Mouse (Mus musculus): ENCODE data around the gene Ccnj. TPM values are rescaled to one million over a fixed set of nuclear protein-coding genes. Genes with fewer than 3 reads are reported as not detected.

Ccnj gene
- 6.7 and 13.4 TPM in 2 replicates for polyA plus RNA-seq (2014; fragmentation: Nextera tagmentation; extraction: Ambion mirVana)

DNA sequence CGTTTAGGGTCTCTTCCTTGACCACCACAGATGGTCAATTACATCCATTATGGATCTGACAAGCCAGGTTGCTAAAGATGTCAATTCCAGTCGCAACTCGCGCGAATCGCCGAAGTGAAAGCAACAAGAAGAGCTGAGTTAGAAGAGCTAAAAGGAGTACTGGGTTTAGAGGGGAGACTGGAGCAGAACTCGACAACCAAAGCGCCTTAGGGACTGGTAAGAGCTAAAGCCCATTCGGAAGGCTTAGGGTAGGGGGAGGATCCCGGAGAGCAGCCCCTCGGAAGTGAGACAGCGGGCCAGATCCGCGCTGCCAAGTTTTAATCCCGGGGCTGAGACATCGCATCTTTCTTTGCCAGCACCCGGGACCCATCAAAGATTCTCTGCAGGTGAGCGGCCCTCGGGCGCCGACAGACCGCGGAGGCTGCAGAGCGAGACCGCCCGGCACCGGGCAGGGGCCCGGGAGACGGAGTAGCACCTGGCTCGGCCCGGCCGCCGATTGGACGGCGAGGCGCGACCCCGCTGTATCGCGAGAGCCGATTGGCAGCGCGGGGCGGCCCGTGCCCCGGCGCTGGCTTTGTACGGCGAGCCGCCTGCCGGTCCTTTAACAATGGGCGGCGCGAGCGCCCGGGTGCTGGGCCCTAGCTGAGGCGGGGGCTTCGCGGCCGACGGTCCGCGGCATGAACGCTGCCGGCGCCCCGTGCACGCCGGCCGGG, at the start of gene Ccnj:
Ccnj (plus strand) TSS at position 577 of the 713 bp plus-strand sequence.
- Histone ChIP-seq H3K27me3 (ENCODE audit: control insufficient read depth, insufficient read depth, low read length) (no peaks in the 10 kb centered on the region), H3K36me3 (ENCODE audit: control insufficient read depth, insufficient read depth, low read length) (no peaks in the 10 kb centered on the region), H3K27ac (ENCODE audit: low read depth, low read length) (peak within 1 kb of the TSS; percentile 90), H3K4me3 (ENCODE audit: low read length) (peak within 1 kb of the TSS; percentile 90), H3K4me1 (ENCODE audit: control insufficient read depth, insufficient read depth, low read length) (peaks cover 15% of the 10 kb centered on the region), H3K9me3 (ENCODE audit: control insufficient read depth, low read length) (no peaks in the 10 kb centered on the region), H3K9ac (ENCODE audit: low read depth, low read length) (peak within 1 kb of the TSS; percentile 99), H3K4me2 (replicated peaks; ENCODE audit: low read depth, low read length) (peak within 1 kb of the TSS; percentile 76)
- peak; percentile 99 for ATAC-seq (ENCODE audit: low FRiP score, low TSS enrichment)
- under 1% methylated on average over 63 of the region's 71 CpGs for WGBS

DNA sequence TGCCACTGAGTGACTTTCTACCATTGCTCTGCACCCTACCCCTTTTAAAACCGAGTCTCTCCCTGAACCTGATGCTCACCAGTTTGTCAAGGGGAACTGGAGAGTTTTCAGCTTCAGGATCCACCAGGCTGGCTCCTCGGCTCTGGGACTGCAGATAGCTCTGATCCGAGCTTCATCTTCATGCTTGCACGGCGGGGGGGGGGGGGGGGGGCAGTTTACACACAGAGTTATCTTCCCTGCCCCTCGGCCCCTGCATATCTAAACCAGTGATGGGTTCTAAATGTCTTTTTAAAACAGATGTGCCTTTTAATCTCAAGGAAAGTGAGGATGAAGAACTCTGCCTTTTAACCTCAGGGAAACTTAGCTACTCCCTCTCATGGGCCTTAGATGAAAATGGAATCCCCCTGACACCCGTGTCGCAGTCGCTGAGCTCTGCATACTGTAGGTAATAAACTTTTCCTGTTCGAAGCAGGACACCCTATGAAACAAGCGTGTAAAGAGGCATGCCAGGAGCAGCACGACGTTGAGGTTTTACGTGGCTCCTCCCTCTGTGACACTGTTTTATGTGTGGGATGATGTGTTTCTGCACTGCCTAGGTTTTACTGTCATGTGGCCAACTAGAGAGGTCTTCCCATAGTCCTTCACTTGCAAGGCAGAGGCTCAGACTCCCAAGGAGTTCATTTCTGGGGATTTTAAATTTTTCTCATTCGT, 42.9 kb upstream of the Ccnj start:
- no peak overlapping the region for H3K27ac ChIP-seq (ENCODE audit: low read depth, low read length)
- no peaks in the 10 kb centered on the region for H3K4me1 ChIP-seq (ENCODE audit: control insufficient read depth, insufficient read depth, low read length)
- no peak overlapping the region for H3K4me3 ChIP-seq (ENCODE audit: low read length)
- ATAC-seq (ENCODE audit: low FRiP score, low TSS enrichment), result no peak
- no peaks in the 10 kb centered on the region for H3K27me3 ChIP-seq (ENCODE audit: control insufficient read depth, insufficient read depth, low read length)
- H3K9ac ChIP-seq (ENCODE audit: low read depth, low read length), result no peak overlapping the region
- WGBS, result 68% methylated on average over 15 of the region's 15 CpGs
- H3K36me3 ChIP-seq (ENCODE audit: control insufficient read depth, insufficient read depth, low read length), result no peaks in the 10 kb centered on the region
- H3K9me3 ChIP-seq (ENCODE audit: control insufficient read depth, low read length), result no peaks in the 10 kb centered on the region
- no peak overlapping the region for H3K4me2 ChIP-seq (replicated peaks; ENCODE audit: low read depth, low read length)

DNA sequence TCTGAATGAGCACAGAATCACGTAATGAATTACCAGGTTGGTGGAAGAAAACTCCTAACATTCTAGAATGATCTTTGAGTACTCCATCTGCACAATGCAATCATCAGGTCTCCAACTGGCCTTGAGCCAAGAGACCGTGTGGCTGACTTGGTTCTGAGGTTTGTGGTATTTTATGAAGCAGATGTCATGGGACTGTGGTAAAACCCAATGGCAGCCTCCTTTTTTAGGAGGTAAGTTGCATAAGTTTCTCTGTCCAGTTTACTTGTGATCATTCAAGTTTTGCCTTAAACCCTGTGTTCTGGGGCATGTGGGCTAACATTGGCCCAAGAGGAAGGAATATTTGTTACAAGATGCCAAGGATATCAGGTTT, 42.4 kb upstream of the Ccnj start:
- no peaks in the 10 kb centered on the region for H3K27me3 ChIP-seq (ENCODE audit: control insufficient read depth, insufficient read depth, low read length)
- no peak overlapping the region for H3K27ac ChIP-seq (ENCODE audit: low read depth, low read length)
- H3K4me2 ChIP-seq (replicated peaks; ENCODE audit: low read depth, low read length), result no peak overlapping the region
- no peak overlapping the region for H3K4me3 ChIP-seq (ENCODE audit: low read length)
- no peak overlapping the region for H3K9ac ChIP-seq (ENCODE audit: low read depth, low read length)
- 75% methylated on average over 2 of the region's 2 CpGs for WGBS
- no peaks in the 10 kb centered on the region for H3K36me3 ChIP-seq (ENCODE audit: control insufficient read depth, insufficient read depth, low read length)
- no peaks in the 10 kb centered on the region for H3K4me1 ChIP-seq (ENCODE audit: control insufficient read depth, insufficient read depth, low read length)
- H3K9me3 ChIP-seq (ENCODE audit: control insufficient read depth, low read length), result no peaks in the 10 kb centered on the region
- ATAC-seq (ENCODE audit: low FRiP score, low TSS enrichment), result no peak

DNA sequence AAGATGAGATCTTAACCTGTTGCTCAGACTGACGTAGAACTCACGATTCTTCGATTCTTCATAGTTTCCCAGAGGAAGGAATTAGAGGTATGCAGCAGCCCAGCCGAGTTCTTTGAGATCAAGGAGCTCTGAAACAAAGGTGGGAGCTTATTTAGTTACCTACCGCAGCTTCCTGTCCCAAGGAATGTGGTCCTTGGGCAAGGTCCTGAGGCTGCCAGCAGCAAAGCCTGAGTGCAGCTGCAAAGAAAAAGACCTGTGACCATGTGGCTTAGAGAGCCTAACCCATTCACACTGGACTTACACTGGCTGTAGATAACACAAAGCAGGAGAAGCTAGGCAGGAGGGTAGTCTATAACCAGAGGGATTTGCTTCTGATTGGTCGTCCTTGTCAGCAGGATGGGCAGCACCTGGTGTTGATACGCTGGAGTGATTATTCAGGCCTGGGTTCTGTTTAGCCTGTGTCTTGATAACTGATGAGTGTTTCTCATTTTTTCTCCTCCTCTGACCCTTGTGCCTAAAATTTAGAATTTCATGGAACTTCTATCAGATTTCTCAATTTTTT, 25.8 kb upstream of the Ccnj start:
- H3K4me2 ChIP-seq (replicated peaks; ENCODE audit: low read depth, low read length), result no peak overlapping the region
- no peak for ATAC-seq (ENCODE audit: low FRiP score, low TSS enrichment)
- no peak overlapping the region for H3K27ac ChIP-seq (ENCODE audit: low read depth, low read length)
- H3K9me3 ChIP-seq (ENCODE audit: control insufficient read depth, low read length), result no peaks in the 10 kb centered on the region
- no peaks in the 10 kb centered on the region for H3K4me1 ChIP-seq (ENCODE audit: control insufficient read depth, insufficient read depth, low read length)
- H3K27me3 ChIP-seq (ENCODE audit: control insufficient read depth, insufficient read depth, low read length), result 0 out of 2 replicates have a peak, but pooled peaks cover 3% of the 10 kb centered on the region
- H3K36me3 ChIP-seq (ENCODE audit: control insufficient read depth, insufficient read depth, low read length), result no peaks in the 10 kb centered on the region
- H3K9ac ChIP-seq (ENCODE audit: low read depth, low read length), result no peak overlapping the region
- WGBS, result 36% methylated on average over 7 of the region's 7 CpGs
- H3K4me3 ChIP-seq (ENCODE audit: low read length), result no peak overlapping the region

DNA sequence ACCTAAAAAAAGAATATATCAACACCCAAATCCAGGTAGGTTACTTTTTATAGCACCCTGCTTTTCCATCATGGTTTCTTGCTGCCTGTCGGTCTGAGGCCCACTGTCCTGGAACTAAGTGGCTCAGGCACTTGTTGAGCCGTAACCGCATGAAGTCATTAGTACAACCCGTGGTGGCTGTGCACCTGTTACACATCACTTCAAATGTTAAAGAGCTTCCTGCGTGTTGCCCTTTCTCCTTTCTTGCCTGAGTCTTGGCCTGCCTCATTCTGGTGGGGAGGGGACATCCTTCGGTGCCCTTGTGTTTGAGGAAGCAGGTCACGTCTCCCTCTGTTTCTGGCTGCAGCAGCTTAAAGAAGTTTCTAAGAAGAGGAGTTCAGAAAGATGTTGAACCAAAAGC, 21.2 kb upstream of the Ccnj start:
- no peak for ATAC-seq (ENCODE audit: low FRiP score, low TSS enrichment)
- WGBS, result 45% methylated on average over 7 of the region's 7 CpGs

DNA sequence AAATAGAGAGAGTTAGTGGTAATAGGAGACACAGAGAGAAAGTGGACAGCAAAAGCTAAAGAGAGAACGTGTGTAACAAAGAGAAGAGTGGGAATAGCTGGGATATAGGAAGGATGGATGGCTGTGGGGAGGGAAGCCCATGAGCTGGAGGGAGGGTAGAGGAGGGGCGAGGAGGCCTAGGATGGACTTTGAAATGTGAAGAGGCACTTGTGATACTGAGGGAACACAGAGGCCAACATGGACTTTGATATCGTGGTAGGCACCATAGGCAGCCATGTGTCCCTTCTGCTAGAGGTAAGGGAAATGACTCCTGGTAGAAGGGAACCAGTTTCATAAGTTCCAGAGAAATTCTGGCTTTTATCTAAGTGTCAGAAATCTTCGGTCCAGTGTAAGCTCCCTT, 19.2 kb upstream of the Ccnj start:
- no peaks in the 10 kb centered on the region for H3K4me1 ChIP-seq (ENCODE audit: control insufficient read depth, insufficient read depth, low read length)
- 0 out of 2 replicates have a peak, but pooled peaks cover 9% of the 10 kb centered on the region for H3K27me3 ChIP-seq (ENCODE audit: control insufficient read depth, insufficient read depth, low read length)

More for the DNA sequence above, 21.2 kb upstream of the Ccnj start:
- H3K9ac ChIP-seq (ENCODE audit: low read depth, low read length), result no peak overlapping the region
- H3K4me1 ChIP-seq (ENCODE audit: control insufficient read depth, insufficient read depth, low read length), result no peaks in the 10 kb centered on the region
- H3K9me3 ChIP-seq (ENCODE audit: control insufficient read depth, low read length), result no peaks in the 10 kb centered on the region
- H3K27me3 ChIP-seq (ENCODE audit: control insufficient read depth, insufficient read depth, low read length), result 0 out of 2 replicates have a peak, but pooled peaks cover 9% of the 10 kb centered on the region
- H3K36me3 ChIP-seq (ENCODE audit: control insufficient read depth, insufficient read depth, low read length), result no peaks in the 10 kb centered on the region
- no peak overlapping the region for H3K4me3 ChIP-seq (ENCODE audit: low read length)
- H3K27ac ChIP-seq (ENCODE audit: low read depth, low read length), result no peak overlapping the region
- no peak overlapping the region for H3K4me2 ChIP-seq (replicated peaks; ENCODE audit: low read depth, low read length)

DNA sequence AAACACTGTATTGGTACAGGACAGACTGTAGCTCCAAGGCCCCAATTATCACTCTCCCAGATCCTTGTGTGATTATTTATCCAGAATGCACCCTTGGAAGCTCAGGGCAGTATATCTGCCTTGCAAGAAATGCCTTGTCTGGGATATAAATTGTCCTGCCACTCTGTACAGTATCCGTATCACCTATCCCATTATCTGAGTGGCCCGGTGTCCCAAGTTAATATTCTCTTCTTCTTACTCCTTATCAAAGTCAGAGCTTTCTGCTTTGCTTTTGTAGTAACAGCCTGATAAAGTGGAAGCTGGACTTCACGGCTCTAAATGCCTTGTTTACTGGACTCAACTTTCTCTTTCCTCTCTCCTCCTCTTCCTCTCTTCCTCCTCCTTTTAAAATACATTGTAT, 18.3 kb upstream of the Ccnj start:
- WGBS, result 73% methylated on average over 3 of the region's 3 CpGs
- no peak for ATAC-seq (ENCODE audit: low FRiP score, low TSS enrichment)
- Histone ChIP-seq H3K9me3 (ENCODE audit: control insufficient read depth, low read length) (no peaks in the 10 kb centered on the region), H3K4me3 (ENCODE audit: low read length) (no peak overlapping the region), H3K27me3 (ENCODE audit: control insufficient read depth, insufficient read depth, low read length) (0 out of 2 replicates have a peak, but pooled peaks cover 9% of the 10 kb centered on the region), H3K4me2 (replicated peaks; ENCODE audit: low read depth, low read length) (no peak overlapping the region), H3K4me1 (ENCODE audit: control insufficient read depth, insufficient read depth, low read length) (no peaks in the 10 kb centered on the region), H3K36me3 (ENCODE audit: control insufficient read depth, insufficient read depth, low read length) (no peaks in the 10 kb centered on the region), H3K27ac (ENCODE audit: low read depth, low read length) (no peak overlapping the region), H3K9ac (ENCODE audit: low read depth, low read length) (no peak overlapping the region)

More for the DNA sequence above, 19.2 kb upstream of the Ccnj start:
- H3K36me3 ChIP-seq (ENCODE audit: control insufficient read depth, insufficient read depth, low read length), result no peaks in the 10 kb centered on the region
- ATAC-seq (ENCODE audit: low FRiP score, low TSS enrichment), result no peak
- no peaks in the 10 kb centered on the region for H3K9me3 ChIP-seq (ENCODE audit: control insufficient read depth, low read length)
- H3K27ac ChIP-seq (ENCODE audit: low read depth, low read length), result no peak overlapping the region
- WGBS, result 77% methylated on average over 4 of the region's 4 CpGs
- H3K4me2 ChIP-seq (replicated peaks; ENCODE audit: low read depth, low read length), result no peak overlapping the region
- H3K4me3 ChIP-seq (ENCODE audit: low read length), result no peak overlapping the region
- H3K9ac ChIP-seq (ENCODE audit: low read depth, low read length), result no peak overlapping the region

DNA sequence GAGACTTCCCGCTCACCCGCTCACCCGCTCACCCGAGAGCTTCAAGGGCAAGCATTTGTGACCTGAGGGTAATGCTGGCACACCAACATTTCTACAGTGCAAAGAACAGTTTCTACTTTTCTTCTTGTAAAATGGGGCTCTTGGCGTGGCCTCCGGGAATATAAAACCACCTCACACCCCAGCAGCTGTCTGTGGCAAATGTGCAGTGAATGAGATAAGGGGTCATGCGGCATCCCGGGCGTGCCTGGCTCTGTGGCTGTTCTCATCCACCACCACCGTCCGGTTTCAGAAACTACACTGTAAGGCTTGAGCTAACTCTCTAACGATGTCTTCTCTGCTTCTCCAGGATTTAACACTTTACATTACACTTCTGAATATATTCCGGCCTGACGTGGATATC, 17.7 kb upstream of the Ccnj start:
- no peak for ATAC-seq (ENCODE audit: low FRiP score, low TSS enrichment)
- 68% methylated on average over 14 of the region's 14 CpGs for WGBS
- Histone ChIP-seq H3K9ac (ENCODE audit: low read depth, low read length) (no peak overlapping the region), H3K27ac (ENCODE audit: low read depth, low read length) (no peak overlapping the region), H3K9me3 (ENCODE audit: control insufficient read depth, low read length) (no peaks in the 10 kb centered on the region), H3K36me3 (ENCODE audit: control insufficient read depth, insufficient read depth, low read length) (no peaks in the 10 kb centered on the region), H3K4me3 (ENCODE audit: low read length) (no peak overlapping the region), H3K4me2 (replicated peaks; ENCODE audit: low read depth, low read length) (no peak overlapping the region), H3K27me3 (ENCODE audit: control insufficient read depth, insufficient read depth, low read length) (0 out of 2 replicates have a peak, but pooled peaks cover 9% of the 10 kb centered on the region), H3K4me1 (ENCODE audit: control insufficient read depth, insufficient read depth, low read length) (no peaks in the 10 kb centered on the region)
